Mouse (Mus musculus) naive thymus-derived CD4-positive, alpha-beta T cell, adult 2 months (primary cell): Measurements from ENCODE around the gene Tacr2.

ENCODE experiments used
- DNase-seq: peaks from one replicate; pipeline ENCODE4 v3.0.0-alpha.2; 2011; ENCODE audit warnings: low read depth

Tacr2 gene

GRCm38 (mm10) chr10:62239270-62239669, 13.0 kb upstream of the Tacr2 start:
- DNase-seq = no peak

- no peak for DNase-seq
Observed at GRCm38 (mm10) chr10:62242358-62242757, 9.9 kb upstream of the Tacr2 start.

- no peak for DNase-seq
Observed at GRCm38 (mm10) chr10:62242896-62243295, 9.3 kb upstream of the Tacr2 start.

GRCm38 (mm10) chr10:62244067-62244466, 8.2 kb upstream of the Tacr2 start:
- DNase-seq = no peak

- DNase-seq = no peak
Observed at GRCm38 (mm10) chr10:62247156-62247555, 5.1 kb upstream of the Tacr2 start.

GRCm38 (mm10) chr10:62247815-62248214, 4.4 kb upstream of the Tacr2 start:
- no peak for DNase-seq

- DNase-seq = no peak
Observed at GRCm38 (mm10) chr10:62252496-62253235, 428 bp downstream of the Tacr2 start.

- DNase-seq = no peak
Observed at GRCm38 (mm10) chr10:62258298-62258697, 6.1 kb downstream of the Tacr2 start.

- peak; percentile 82 for DNase-seq
Observed at GRCm38 (mm10) chr10:62261115-62261886, 9.1 kb downstream of the Tacr2 start.

- DNase-seq = no peak
Observed at GRCm38 (mm10) chr10:62264299-62264698, 12.1 kb downstream of the Tacr2 start.

GRCm38 (mm10) chr10:62269278-62269677, 17.0 kb downstream of the Tacr2 start:
- DNase-seq = no peak

- peak; percentile 85 for DNase-seq
Observed at GRCm38 (mm10) chr10:62275235-62275634, 23.0 kb downstream of the Tacr2 start.

GRCm38 (mm10) chr10:62277499-62278293, 25.5 kb downstream of the Tacr2 start:
- DNase-seq = peak; percentile 20

GRCm38 (mm10) chr10:62279066-62279465, 26.8 kb downstream of the Tacr2 start:
- no peak for DNase-seq

GRCm38 (mm10) chr10:62279671-62280070, 27.4 kb downstream of the Tacr2 start:
- no peak for DNase-seq

GRCm38 (mm10) chr10:62282782-62283181, 30.5 kb downstream of the Tacr2 start:
- no peak for DNase-seq

GRCm38 (mm10) chr10:62283206-62283792, 31.1 kb downstream of the Tacr2 start:
- no peak for DNase-seq

GRCm38 (mm10) chr10:62287460-62288124, 35.4 kb downstream of the Tacr2 start:
- DNase-seq = no peak

GRCm38 (mm10) chr10:62294112-62294511, 41.9 kb downstream of the Tacr2 start:
- DNase-seq = no peak

GRCm38 (mm10) chr10:62296086-62296872, 44.0 kb downstream of the Tacr2 start:
- DNase-seq = no peak
